Mouse (Mus musculus) liver, adult (tissue): ENCODE measurements at regions not wholly inside any gene's neighbourhood (a gene's known extent, or its start where the extent isn't known, plus 50 kb on each side); places are given as distances from the start of the nearest gene placed in this dataset.

Experiments
- GATA4 ChIP-seq: IDR thresholded peaks from 2 replicates; pipeline ENCODE4 v1.6.1; 2014; ENCODE audit warnings: mild to moderate bottlenecking, low read length; ENCODE audit not compliant: insufficient replicate concordance

- no peak for TF ChIP-seq GATA4
Measured at GRCm38 (mm10) chr16:73368607-73369233, 1042.9 kb downstream of the Robo2 start.

- TF ChIP-seq GATA4: no peak
Measured at GRCm38 (mm10) chr16:73367926-73368325, 1043.7 kb downstream of the Robo2 start.

- no peak for TF ChIP-seq GATA4
Measured at GRCm38 (mm10) chr16:73367226-73367840, 1044.3 kb downstream of the Robo2 start.

GRCm38 (mm10) chr16:73350698-73351097 lies 1042.6 kb downstream of the Robo1 start:
- TF ChIP-seq GATA4: no peak

- no peak for TF ChIP-seq GATA4
Measured at GRCm38 (mm10) chr16:73343941-73344340, 1035.8 kb downstream of the Robo1 start.

GRCm38 (mm10) chr16:73343531-73343930 lies 1035.4 kb downstream of the Robo1 start:
- TF ChIP-seq GATA4: no peak

- no peak for TF ChIP-seq GATA4
Measured at GRCm38 (mm10) chr16:73317644-73318043, 1009.5 kb downstream of the Robo1 start.

GRCm38 (mm10) chr16:73310096-73310495 lies 1002.0 kb downstream of the Robo1 start:
- TF ChIP-seq GATA4: no peak

- no peak for TF ChIP-seq GATA4
Measured at GRCm38 (mm10) chr16:73279951-73280350, 971.8 kb downstream of the Robo1 start.

GRCm38 (mm10) chr16:73259691-73260090 lies 951.6 kb downstream of the Robo1 start:
- no peak for TF ChIP-seq GATA4

GRCm38 (mm10) chr16:73259283-73259682 lies 951.2 kb downstream of the Robo1 start:
- no peak for TF ChIP-seq GATA4

GRCm38 (mm10) chr16:73245073-73245590 lies 937.0 kb downstream of the Robo1 start:
- TF ChIP-seq GATA4: no peak

- TF ChIP-seq GATA4: no peak
Measured at GRCm38 (mm10) chr16:73230599-73230998, 922.5 kb downstream of the Robo1 start.

- TF ChIP-seq GATA4: no peak
Measured at GRCm38 (mm10) chr16:73217555-73217954, 909.4 kb downstream of the Robo1 start.

- no peak for TF ChIP-seq GATA4
Measured at GRCm38 (mm10) chr16:73203542-73203941, 895.4 kb downstream of the Robo1 start.

GRCm38 (mm10) chr16:73200991-73201390 lies 892.9 kb downstream of the Robo1 start:
- no peak for TF ChIP-seq GATA4

GRCm38 (mm10) chr16:73182776-73183175 lies 874.7 kb downstream of the Robo1 start:
- no peak for TF ChIP-seq GATA4

GRCm38 (mm10) chr16:73182258-73182657 lies 874.2 kb downstream of the Robo1 start:
- TF ChIP-seq GATA4: no peak
